Mouse (Mus musculus) embryonic facial prominence, embryonic 12.5 days (tissue): ENCODE measurements at regions not wholly inside any gene's neighbourhood (a gene's known extent, or its start where the extent isn't known, plus 50 kb on each side); places are given as distances from the start of the nearest gene placed in this dataset.

Source experiments
- ATAC-seq: fragments of 200-750 bp; cut with Nextera tagmentation; 2 replicates; pipeline ENCODE4 v1.8.0; 2017; ENCODE audit not compliant: insufficient number of reproducible peaks, insufficient read depth, low FRiP score, low TSS enrichment
- H3K27ac ChIP-seq: fragments of 300-500 bp; sonication (generic); 2 replicates; pipeline ENCODE4 v1.5.1; 2016; ENCODE audit warnings: mild to moderate bottlenecking
- H3K27me3 ChIP-seq: fragments of 300-500 bp; sonication (generic); 2 replicates; pipeline ENCODE4 v1.6.1; 2016; ENCODE audit warnings: mild to moderate bottlenecking, moderate library complexity
- H3K36me3 ChIP-seq: fragments of 300-500 bp; sonication (generic); 2 replicates; pipeline ENCODE4 v1.6.1; 2016; ENCODE audit warnings: mild to moderate bottlenecking
- H3K4me1 ChIP-seq: fragments of 300-500 bp; sonication (generic); 2 replicates; pipeline ENCODE4 v1.6.1; 2016
- H3K4me2 ChIP-seq: fragments of 300-500 bp; sonication (generic); replicated peaks from 2 replicates; pipeline ENCODE4 v1.6.1; 2016; ENCODE audit warnings: mild to moderate bottlenecking, moderate library complexity
- H3K4me3 ChIP-seq: fragments of 300-500 bp; sonication (generic); 2 replicates; pipeline ENCODE4 v1.5.1; 2016; ENCODE audit warnings: mild to moderate bottlenecking
- H3K9ac ChIP-seq: fragments of 300-500 bp; sonication (generic); 2 replicates; pipeline ENCODE4 v1.6.1; 2016; ENCODE audit warnings: mild to moderate bottlenecking, moderate library complexity
- H3K9me3 ChIP-seq: fragments of 300-500 bp; sonication (generic); 2 replicates; pipeline ENCODE4 v1.6.1; 2016; ENCODE audit warnings: mild to moderate bottlenecking, moderate library complexity
- WGBS: fragments of 180-500 bp; shearing (Covaris S2); methylation state at CpG from one replicate; pipeline ENCODE4 v1.1.7; 2016; 5-methylcytosine and 5-hydroxymethylcytosine counted together

GRCm38 (mm10) chr4:84060187-84060586 is 534.8 kb downstream of the Ccdc171 start:
- H3K9ac ChIP-seq: no peak overlapping the region
- no peaks in the 10 kb centered on the region for H3K27me3 ChIP-seq
- H3K27ac ChIP-seq: no peak overlapping the region
- H3K36me3 ChIP-seq: no peaks in the 10 kb centered on the region
- H3K4me3 ChIP-seq: no peak overlapping the region
- no peak overlapping the region for H3K4me2 ChIP-seq
- no peaks in the 10 kb centered on the region for H3K9me3 ChIP-seq
- peaks cover 5% of the 10 kb centered on the region; the same call in 1 of the 2 replicates for H3K4me1 ChIP-seq
- no peak for ATAC-seq
- WGBS: 76% methylated on average over 2 of the region's 2 CpGs

- Histone ChIP-seq H3K9me3 (no peaks in the 10 kb centered on the region), H3K27ac (no peak overlapping the region), H3K4me3 (no peak overlapping the region), H3K36me3 (no peaks in the 10 kb centered on the region), H3K4me2 (no peak overlapping the region), H3K27me3 (no peaks in the 10 kb centered on the region), H3K4me1 (peaks cover 23% of the 10 kb centered on the region), H3K9ac (no peak overlapping the region)
- ATAC-seq: 0 out of 2 replicates have a peak, but pooled peaks have one; percentile 22
- WGBS: 66% methylated on average over 5 of the region's 5 CpGs
Measured at GRCm38 (mm10) chr4:84063755-84064154, 538.4 kb downstream of the Ccdc171 start.

DNA sequence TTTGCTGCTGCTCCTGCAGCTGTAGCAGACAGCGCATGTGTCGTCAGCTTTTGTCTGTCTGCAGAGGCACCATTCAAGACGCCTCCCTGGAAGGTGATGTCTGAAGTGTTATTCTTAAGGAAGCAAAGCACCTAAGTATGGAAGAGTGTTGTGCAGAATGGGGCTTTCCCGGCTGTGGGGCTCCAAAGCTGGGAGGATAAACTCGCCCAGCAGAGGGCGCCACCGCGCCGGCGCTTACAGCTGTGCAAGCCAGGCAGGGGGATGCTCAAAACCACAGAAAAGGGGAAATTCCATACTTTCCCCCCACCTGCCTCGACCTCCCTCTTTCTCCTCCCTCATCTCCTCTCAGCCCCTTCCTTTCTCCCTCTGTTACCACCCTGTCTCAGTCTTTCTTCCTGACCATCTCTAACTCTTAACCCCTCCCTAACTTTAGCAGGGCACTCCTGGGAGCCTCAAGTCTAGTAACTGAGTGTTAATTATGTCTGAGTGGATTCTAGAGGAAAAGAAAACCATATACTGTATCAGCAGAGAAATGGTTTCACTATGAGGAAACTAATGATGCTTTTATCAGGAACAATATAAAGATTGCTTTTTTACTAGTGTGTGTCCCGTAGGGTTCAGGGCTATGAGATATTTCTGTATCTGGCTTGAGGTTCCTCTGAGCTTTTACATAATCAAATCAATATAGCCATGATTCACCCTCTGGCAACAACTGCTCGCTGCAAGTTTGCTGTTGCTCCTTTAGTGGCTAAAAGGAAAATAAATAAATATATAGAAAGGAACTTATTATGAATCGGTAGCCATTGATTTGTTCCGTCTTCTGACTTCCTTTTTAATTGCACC is 539.5 kb downstream of the Ccdc171 start:
- no peaks in the 10 kb centered on the region for H3K36me3 ChIP-seq
- H3K27ac ChIP-seq: peak overlapping the region; percentile 32; the same call in 1 of the 2 replicates
- no peak overlapping the region for H3K4me3 ChIP-seq
- H3K27me3 ChIP-seq: no peaks in the 10 kb centered on the region
- WGBS: 15% methylated on average over 15 of the region's 15 CpGs
- H3K4me2 ChIP-seq: no peak overlapping the region
- H3K4me1 ChIP-seq: peaks cover 29% of the 10 kb centered on the region
- H3K9ac ChIP-seq: no peak overlapping the region
- ATAC-seq: 0 out of 2 replicates have a peak, but pooled peaks have one; percentile 48
- no peaks in the 10 kb centered on the region for H3K9me3 ChIP-seq

DNA sequence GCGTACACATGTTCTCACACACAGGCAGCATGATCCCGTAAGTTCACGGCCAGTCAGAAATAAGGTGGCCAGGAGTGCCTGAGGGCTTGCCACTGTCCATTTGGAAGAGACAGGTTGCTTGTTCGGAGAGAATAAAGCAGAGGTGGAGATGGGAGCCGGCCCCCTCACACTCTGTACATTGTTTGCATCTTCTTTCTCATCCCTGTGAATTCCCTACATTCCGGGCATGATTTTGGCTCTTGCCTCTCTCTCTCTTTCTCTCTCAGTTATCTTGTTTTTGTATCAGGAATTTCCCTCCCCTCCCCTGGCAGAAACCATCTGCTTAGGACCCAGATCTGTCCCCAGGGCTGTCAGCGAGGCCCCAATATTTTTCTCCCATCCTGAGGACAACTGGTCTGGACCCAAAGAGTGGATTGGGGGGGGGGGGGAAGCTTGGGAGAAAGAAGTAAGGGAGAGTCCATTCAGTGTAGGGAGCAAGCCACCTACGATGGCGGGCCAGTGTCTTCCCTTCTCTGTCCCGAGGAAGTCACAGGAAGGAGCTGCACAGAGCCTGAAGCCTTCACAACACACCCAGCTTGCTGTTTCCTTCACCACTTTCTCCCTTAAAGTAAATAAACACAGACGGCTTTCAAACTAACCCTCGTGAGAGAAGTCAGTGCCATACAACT is 540.2 kb downstream of the Ccdc171 start:
- 28% methylated on average over 10 of the region's 12 CpGs for WGBS
- H3K27ac ChIP-seq: 0 out of 2 replicates have a peak overlapping the region, but pooled peaks have one; percentile 26
- no peak for ATAC-seq
- no peak overlapping the region for H3K9ac ChIP-seq
- H3K4me2 ChIP-seq: no peak overlapping the region
- no peak overlapping the region for H3K4me3 ChIP-seq
- H3K4me1 ChIP-seq: peaks cover 37% of the 10 kb centered on the region
- H3K9me3 ChIP-seq: no peaks in the 10 kb centered on the region
- no peaks in the 10 kb centered on the region for H3K36me3 ChIP-seq
- no peaks in the 10 kb centered on the region for H3K27me3 ChIP-seq

- Histone ChIP-seq H3K27ac (no peak overlapping the region), H3K9ac (no peak overlapping the region), H3K4me3 (no peak overlapping the region), H3K27me3 (no peaks in the 10 kb centered on the region), H3K4me2 (no peak overlapping the region), H3K4me1 (peaks cover 47% of the 10 kb centered on the region), H3K9me3 (no peaks in the 10 kb centered on the region), H3K36me3 (no peaks in the 10 kb centered on the region)
- no peak for ATAC-seq
- WGBS: 86% methylated on average over 14 of the region's 14 CpGs
Measured at GRCm38 (mm10) chr4:84067931-84068575, 542.7 kb downstream of the Ccdc171 start.

DNA sequence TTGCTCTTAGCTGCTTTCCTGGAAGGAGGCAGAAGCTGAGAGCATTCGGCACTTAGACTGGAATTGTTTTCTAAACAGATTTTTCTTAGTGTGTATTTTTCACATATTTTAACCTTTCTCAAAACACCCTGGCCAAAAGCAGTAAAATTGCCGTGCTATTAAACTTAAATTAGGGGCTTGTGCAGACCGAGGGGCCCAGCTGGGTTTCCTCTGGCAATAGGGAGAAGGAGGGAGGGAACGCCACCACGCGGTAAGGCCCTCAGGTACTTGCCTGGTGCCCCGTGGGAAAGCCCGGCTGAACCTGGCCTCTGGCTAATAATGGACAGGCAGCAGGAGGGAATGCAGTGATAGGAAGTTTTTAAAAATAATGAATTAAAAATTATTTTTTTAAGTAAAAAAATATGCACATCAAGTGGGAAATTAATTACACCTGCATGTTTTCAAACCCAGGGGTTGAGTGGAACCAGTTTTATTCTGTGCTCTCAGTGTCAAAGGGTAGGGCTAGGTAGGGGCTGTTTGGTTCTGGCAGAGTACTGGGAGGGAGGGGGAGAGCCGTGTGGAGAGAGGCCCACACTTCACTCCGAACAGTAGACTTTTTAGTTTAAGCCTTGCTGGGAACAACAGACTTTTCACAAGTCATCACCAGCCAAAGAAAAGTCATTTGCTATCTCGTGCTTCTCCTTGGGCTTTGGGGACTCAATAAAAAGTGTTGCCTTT is 543.8 kb downstream of the Ccdc171 start:
- H3K9me3 ChIP-seq: no peaks in the 10 kb centered on the region
- no peak overlapping the region for H3K9ac ChIP-seq
- no peak overlapping the region for H3K4me3 ChIP-seq
- H3K36me3 ChIP-seq: no peaks in the 10 kb centered on the region
- no peak overlapping the region for H3K4me2 ChIP-seq
- no peaks in the 10 kb centered on the region for H3K27me3 ChIP-seq
- peaks cover 47% of the 10 kb centered on the region for H3K4me1 ChIP-seq
- ATAC-seq: no peak
- WGBS: 23% methylated on average over 11 of the region's 11 CpGs
- H3K27ac ChIP-seq: peak overlapping the region; percentile 55; the same call in 1 of the 2 replicates

DNA sequence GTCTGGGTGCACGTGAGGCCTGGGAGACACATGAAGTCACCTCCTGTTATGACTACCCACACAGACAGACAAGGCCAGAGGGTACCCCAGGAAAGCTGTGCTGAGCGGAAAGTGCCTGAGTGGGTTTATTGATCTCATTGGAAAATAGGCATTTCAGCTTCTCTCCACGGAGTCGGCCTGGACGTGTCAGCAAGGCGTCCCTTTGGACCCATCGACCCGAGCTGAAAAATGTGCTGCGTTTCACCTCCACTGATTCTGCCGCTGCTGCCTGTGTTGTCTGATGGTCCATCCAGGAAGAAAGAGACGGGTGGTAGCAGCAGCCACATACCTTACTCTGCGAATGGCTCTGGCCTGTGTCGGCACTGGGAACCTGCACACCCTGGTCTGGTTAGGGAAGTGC is 544.3 kb downstream of the Ccdc171 start:
- WGBS: 61% methylated on average over 13 of the region's 13 CpGs
- Histone ChIP-seq H3K27ac (peak overlapping the region; percentile 55; the same call in 1 of the 2 replicates), H3K4me2 (no peak overlapping the region), H3K27me3 (no peaks in the 10 kb centered on the region), H3K4me1 (peaks cover 47% of the 10 kb centered on the region), H3K36me3 (no peaks in the 10 kb centered on the region), H3K9me3 (no peaks in the 10 kb centered on the region), H3K4me3 (no peak overlapping the region), H3K9ac (no peak overlapping the region)
- ATAC-seq: no peak

DNA sequence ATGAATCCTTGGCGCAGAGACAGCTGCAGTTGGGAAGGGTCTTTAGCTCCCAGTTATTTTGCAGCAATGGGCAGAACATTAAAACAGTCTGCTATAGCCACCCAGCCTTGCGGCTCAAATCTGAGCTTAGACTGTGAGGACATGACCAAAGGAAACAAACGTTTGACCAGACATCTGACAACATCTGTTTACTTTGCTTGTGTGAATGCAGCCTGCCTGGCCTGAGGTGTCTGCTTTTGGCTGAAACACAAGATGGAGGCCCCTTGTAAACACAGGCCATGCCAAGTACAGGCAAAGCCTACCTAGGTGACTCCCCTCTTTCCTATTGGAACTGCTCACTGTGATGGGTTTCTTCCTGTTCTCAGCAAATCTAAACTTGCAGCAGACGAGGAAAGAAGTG is 544.7 kb downstream of the Ccdc171 start:
- Histone ChIP-seq H3K4me2 (no peak overlapping the region), H3K9ac (no peak overlapping the region), H3K36me3 (no peaks in the 10 kb centered on the region), H3K27me3 (no peaks in the 10 kb centered on the region), H3K27ac (peak overlapping the region; percentile 55; the same call in 1 of the 2 replicates), H3K4me3 (no peak overlapping the region), H3K9me3 (no peaks in the 10 kb centered on the region), H3K4me1 (peaks cover 43% of the 10 kb centered on the region)
- WGBS: 45% methylated on average over 4 of the region's 4 CpGs
- ATAC-seq: no peak

GRCm38 (mm10) chr4:84072096-84072495 is 546.8 kb downstream of the Ccdc171 start:
- no peak for ATAC-seq
- Histone ChIP-seq H3K36me3 (no peaks in the 10 kb centered on the region), H3K4me2 (no peak overlapping the region), H3K9ac (no peak overlapping the region), H3K27me3 (no peaks in the 10 kb centered on the region), H3K27ac (no peak overlapping the region), H3K4me3 (no peak overlapping the region), H3K9me3 (no peaks in the 10 kb centered on the region), H3K4me1 (peaks cover 29% of the 10 kb centered on the region; the same call in 1 of the 2 replicates)
- WGBS: 61% methylated on average over 5 of the region's 5 CpGs

GRCm38 (mm10) chr4:84076526-84076925 is 551.2 kb downstream of the Ccdc171 start:
- H3K4me1 ChIP-seq: peaks cover 2% of the 10 kb centered on the region; the same call in 1 of the 2 replicates
- H3K36me3 ChIP-seq: no peaks in the 10 kb centered on the region
- 89% methylated on average over 1 of the region's 1 CpGs for WGBS
- no peak for ATAC-seq
- no peak overlapping the region for H3K4me2 ChIP-seq
- H3K27me3 ChIP-seq: no peaks in the 10 kb centered on the region
- no peak overlapping the region for H3K4me3 ChIP-seq
- H3K27ac ChIP-seq: no peak overlapping the region
- H3K9me3 ChIP-seq: no peaks in the 10 kb centered on the region
- H3K9ac ChIP-seq: no peak overlapping the region

DNA sequence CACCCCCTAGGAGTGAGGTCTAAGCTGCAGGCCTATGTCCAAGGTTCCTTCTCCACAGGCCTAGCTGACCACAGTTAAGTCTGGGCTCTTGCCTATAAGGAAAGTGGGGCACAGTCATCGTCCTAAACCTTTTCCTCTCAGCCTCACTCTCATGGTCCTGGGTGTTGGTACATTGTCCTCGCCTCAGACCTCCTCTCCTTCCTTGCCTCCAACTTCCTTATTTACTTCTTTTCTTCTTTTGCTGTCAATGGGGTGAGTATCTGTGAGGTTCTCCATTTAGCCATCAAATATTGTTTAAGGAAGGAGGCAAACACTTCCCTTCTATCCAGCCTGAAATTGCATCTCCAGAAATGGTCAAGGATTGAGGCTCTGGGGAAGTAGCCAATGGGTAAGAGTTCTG is 554.2 kb downstream of the Ccdc171 start:
- H3K27ac ChIP-seq: no peak overlapping the region
- H3K9ac ChIP-seq: no peak overlapping the region
- H3K4me1 ChIP-seq: no peaks in the 10 kb centered on the region
- no peaks in the 10 kb centered on the region for H3K27me3 ChIP-seq
- WGBS: 93% methylated on average over 2 of the region's 2 CpGs
- no peaks in the 10 kb centered on the region for H3K9me3 ChIP-seq
- H3K36me3 ChIP-seq: no peaks in the 10 kb centered on the region
- no peak for ATAC-seq
- no peak overlapping the region for H3K4me3 ChIP-seq
- no peak overlapping the region for H3K4me2 ChIP-seq
